Mouse (Mus musculus) hindbrain, embryonic 15.5 days (tissue): Measurements from ENCODE around the gene Melk. TPM values are rescaled to one million over a fixed set of nuclear protein-coding genes. Genes with fewer than 3 reads are reported as not detected.

Experiments
- ATAC-seq: fragments of 200-750 bp; cut with Nextera tagmentation; 2 replicates; pipeline ENCODE4 v1.8.0; 2017; ENCODE audit warnings: low read depth, moderate number of reproducible peaks, moderate TSS enrichment; ENCODE audit not compliant: low FRiP score
- H3K27ac ChIP-seq: fragments of 300-500 bp; sonication (generic); replicated peaks from 2 replicates; pipeline ENCODE4 v1.5.1; 2015; ENCODE audit warnings: mild to moderate bottlenecking, inconsistent platforms
- H3K27me3 ChIP-seq: fragments of 300-500 bp; sonication (generic); 2 replicates; pipeline ENCODE4 v1.6.1; 2015; ENCODE audit warnings: control low read depth, inconsistent platforms
- H3K36me3 ChIP-seq: fragments of 300-500 bp; sonication (generic); 2 replicates; pipeline ENCODE4 v1.6.1; 2015; ENCODE audit warnings: control low read depth, inconsistent platforms
- H3K4me1 ChIP-seq: fragments of 300-500 bp; sonication (generic); replicated peaks from 2 replicates; pipeline ENCODE4 v1.6.1; 2015; ENCODE audit warnings: control low read depth, inconsistent platforms
- H3K4me2 ChIP-seq: fragments of 300-500 bp; sonication (generic); 2 replicates; pipeline ENCODE4 v1.6.1; 2015; ENCODE audit warnings: moderate library complexity, mild to moderate bottlenecking, inconsistent platforms
- H3K4me3 ChIP-seq: fragments of 300-500 bp; sonication (generic); 2 replicates; pipeline ENCODE4 v1.5.1; 2015; ENCODE audit warnings: mild to moderate bottlenecking, inconsistent platforms
- H3K9ac ChIP-seq: fragments of 300-500 bp; sonication (generic); 2 replicates; pipeline ENCODE4 v1.6.1; 2015; ENCODE audit warnings: inconsistent platforms
- H3K9me3 ChIP-seq: fragments of 300-500 bp; sonication (generic); 2 replicates; pipeline ENCODE4 v1.6.1; 2016; ENCODE audit warnings: control low read depth, inconsistent platforms
- WGBS: fragments of 180-500 bp; shearing (Covaris S2); methylation state at CpG from one replicate; pipeline ENCODE4 v1.1.7; 2015; 5-methylcytosine and 5-hydroxymethylcytosine counted together
- polyA plus RNA-seq: library from polyadenylated mRNA; unstranded; fragments of >200 nt; fragmentation: Nextera tagmentation; extraction: Ambion mirVana; gene quantifications from 2 replicates; pipeline ENCODE4 v1.2.1, GENCODE M21; 2015

Gene Melk
- polyA plus RNA-seq, 1 experiment from 2014 or later: 8.5 TPM

- no peak for ATAC-seq
- no peaks in the 10 kb centered on the region for H3K4me1 ChIP-seq
- no peak overlapping the region for H3K4me2 ChIP-seq
- H3K4me3 ChIP-seq: no peak overlapping the region
- no peaks in the 10 kb centered on the region for H3K9me3 ChIP-seq
- WGBS: 77% methylated on average over 7 of the region's 7 CpGs
- no peaks in the 10 kb centered on the region for H3K36me3 ChIP-seq
- no peak overlapping the region for H3K27ac ChIP-seq
- no peaks in the 10 kb centered on the region for H3K27me3 ChIP-seq
- no peak overlapping the region for H3K9ac ChIP-seq
Measured at GRCm38 (mm10) chr4:44281597-44282265, 18.9 kb upstream of the Melk start.

- 10% methylated on average over 7 of the region's 7 CpGs for WGBS
- ATAC-seq: peak; percentile 69; the same call in 1 of the 2 replicates
- Histone ChIP-seq H3K36me3 (no peaks in the 10 kb centered on the region), H3K4me3 (no peak overlapping the region), H3K27ac (no peak overlapping the region), H3K4me2 (no peak overlapping the region), H3K27me3 (no peaks in the 10 kb centered on the region), H3K4me1 (no peaks in the 10 kb centered on the region), H3K9me3 (no peaks in the 10 kb centered on the region), H3K9ac (no peak overlapping the region)
Measured at GRCm38 (mm10) chr4:44292534-44292933, 8.1 kb upstream of the Melk start.

GRCm38 (mm10) chr4:44295837-44296236, 4.8 kb upstream of the Melk start:
- Histone ChIP-seq H3K4me3 (no peak overlapping the region), H3K27me3 (no peaks in the 10 kb centered on the region), H3K4me1 (peaks cover 3% of the 10 kb centered on the region), H3K27ac (no peak overlapping the region), H3K4me2 (no peak overlapping the region), H3K9ac (no peak overlapping the region), H3K36me3 (no peaks in the 10 kb centered on the region), H3K9me3 (no peaks in the 10 kb centered on the region)
- 65% methylated on average over 1 of the region's 1 CpGs for WGBS
- ATAC-seq: no peak

- Histone ChIP-seq H3K9ac (no peak overlapping the region), H3K27me3 (no peaks in the 10 kb centered on the region), H3K36me3 (no peaks in the 10 kb centered on the region), H3K4me1 (0 out of 2 replicates have a peak, but pooled peaks cover under 1% of the 10 kb centered on the region), H3K4me2 (no peak overlapping the region), H3K4me3 (no peak overlapping the region), H3K9me3 (no peaks in the 10 kb centered on the region), H3K27ac (no peak overlapping the region)
- ATAC-seq: no peak
- WGBS: 95% methylated on average over 7 of the region's 7 CpGs
Measured at GRCm38 (mm10) chr4:44306585-44306984, 5.9 kb downstream of the Melk start.

- no peaks in the 10 kb centered on the region for H3K4me1 ChIP-seq
- H3K4me3 ChIP-seq: no peak overlapping the region
- no peak overlapping the region for H3K9ac ChIP-seq
- no peaks in the 10 kb centered on the region for H3K27me3 ChIP-seq
- 78% methylated on average over 4 of the region's 4 CpGs for WGBS
- H3K9me3 ChIP-seq: no peaks in the 10 kb centered on the region
- H3K27ac ChIP-seq: no peak overlapping the region
- H3K36me3 ChIP-seq: no peaks in the 10 kb centered on the region
- no peak for ATAC-seq
- H3K4me2 ChIP-seq: no peak overlapping the region
Measured at GRCm38 (mm10) chr4:44310429-44310828, 9.8 kb downstream of the Melk start.

- Histone ChIP-seq H3K27ac (no peak overlapping the region), H3K9ac (no peak overlapping the region), H3K4me3 (no peak overlapping the region), H3K4me2 (no peak overlapping the region), H3K4me1 (no peaks in the 10 kb centered on the region), H3K9me3 (no peaks in the 10 kb centered on the region), H3K36me3 (no peaks in the 10 kb centered on the region), H3K27me3 (no peaks in the 10 kb centered on the region)
- ATAC-seq: no peak
- 81% methylated on average over 4 of the region's 4 CpGs for WGBS
Measured at GRCm38 (mm10) chr4:44310911-44311310, 10.2 kb downstream of the Melk start.

- Histone ChIP-seq H3K27ac (no peak overlapping the region), H3K36me3 (no peaks in the 10 kb centered on the region), H3K4me2 (no peak overlapping the region), H3K27me3 (no peaks in the 10 kb centered on the region), H3K9me3 (no peaks in the 10 kb centered on the region), H3K4me3 (no peak overlapping the region), H3K9ac (no peak overlapping the region), H3K4me1 (no peaks in the 10 kb centered on the region)
- no peak for ATAC-seq
- WGBS: 88% methylated on average over 12 of the region's 12 CpGs
Measured at GRCm38 (mm10) chr4:44316270-44316809, 15.7 kb downstream of the Melk start.

- H3K9ac ChIP-seq: no peak overlapping the region
- 91% methylated on average over 6 of the region's 6 CpGs for WGBS
Measured at GRCm38 (mm10) chr4:44320448-44320847, 19.8 kb downstream of the Melk start.

GRCm38 (mm10) chr4:44322124-44322523, 21.4 kb downstream of the Melk start:
- Histone ChIP-seq H3K4me1 (no peaks in the 10 kb centered on the region), H3K36me3 (no peaks in the 10 kb centered on the region), H3K27ac (no peak overlapping the region), H3K9me3 (no peaks in the 10 kb centered on the region), H3K9ac (no peak overlapping the region), H3K4me3 (no peak overlapping the region), H3K27me3 (no peaks in the 10 kb centered on the region), H3K4me2 (no peak overlapping the region)
- no peak for ATAC-seq
- 87% methylated on average over 7 of the region's 7 CpGs for WGBS

More at GRCm38 (mm10) chr4:44320448-44320847, 19.8 kb downstream of the Melk start:
- Histone ChIP-seq H3K4me1 (no peaks in the 10 kb centered on the region), H3K27me3 (no peaks in the 10 kb centered on the region), H3K4me2 (no peak overlapping the region), H3K9me3 (no peaks in the 10 kb centered on the region), H3K36me3 (no peaks in the 10 kb centered on the region), H3K4me3 (no peak overlapping the region), H3K27ac (no peak overlapping the region)
- ATAC-seq: no peak

GRCm38 (mm10) chr4:44325453-44325852, 24.8 kb downstream of the Melk start:
- Histone ChIP-seq H3K4me1 (no peaks in the 10 kb centered on the region), H3K27ac (no peak overlapping the region), H3K36me3 (no peaks in the 10 kb centered on the region), H3K4me2 (no peak overlapping the region), H3K9me3 (no peaks in the 10 kb centered on the region), H3K4me3 (no peak overlapping the region), H3K9ac (no peak overlapping the region), H3K27me3 (no peaks in the 10 kb centered on the region)
- 52% methylated on average over 4 of the region's 4 CpGs for WGBS
- ATAC-seq: peak; percentile 30; the same call in 1 of the 2 replicates

GRCm38 (mm10) chr4:44326721-44327120, 26.0 kb downstream of the Melk start:
- Histone ChIP-seq H3K27me3 (no peaks in the 10 kb centered on the region), H3K9me3 (no peaks in the 10 kb centered on the region), H3K4me1 (no peaks in the 10 kb centered on the region), H3K9ac (no peak overlapping the region), H3K4me3 (no peak overlapping the region), H3K27ac (no peak overlapping the region), H3K4me2 (no peak overlapping the region), H3K36me3 (no peaks in the 10 kb centered on the region)
- 96% methylated on average over 3 of the region's 3 CpGs for whole genome bisulfite sequencing
- ATAC-seq: no peak

- Histone ChIP-seq H3K9me3 (no peaks in the 10 kb centered on the region), H3K4me2 (no peak overlapping the region), H3K27me3 (no peaks in the 10 kb centered on the region), H3K4me1 (no peaks in the 10 kb centered on the region), H3K36me3 (no peaks in the 10 kb centered on the region), H3K4me3 (no peak overlapping the region), H3K27ac (no peak overlapping the region), H3K9ac (no peak overlapping the region)
- ATAC-seq: no peak
- 71% methylated on average over 1 of the region's 1 CpGs for WGBS
Measured at GRCm38 (mm10) chr4:44327976-44328375, 27.3 kb downstream of the Melk start.

GRCm38 (mm10) chr4:44335006-44335405, 34.3 kb downstream of the Melk start:
- no peak overlapping the region for H3K4me3 ChIP-seq
- H3K4me2 ChIP-seq: no peak overlapping the region
- H3K36me3 ChIP-seq: no peaks in the 10 kb centered on the region
- WGBS: 93% methylated on average over 8 of the region's 8 CpGs
- H3K9ac ChIP-seq: no peak overlapping the region
- H3K27me3 ChIP-seq: no peaks in the 10 kb centered on the region
- no peak for ATAC-seq
- no peak overlapping the region for H3K27ac ChIP-seq
- no peaks in the 10 kb centered on the region for H3K4me1 ChIP-seq
- no peaks in the 10 kb centered on the region for H3K9me3 ChIP-seq
